Mouse (Mus musculus): Measurements from ENCODE around the gene Agap1. TPM values are rescaled to one million over a fixed set of nuclear protein-coding genes. Genes with fewer than 3 reads are reported as not detected.

The Agap1 gene
- total and polyA plus RNA-seq, 3 experiments: 0.01 TPM; not detected in 2

- no peaks in the 10 kb centered on the region for H3K27me3 ChIP-seq (ENCODE audit: control insufficient read depth in 1 of 2, insufficient read depth in 2 of 2, low read length in 2 of 2)
- H3K9me3 ChIP-seq (replicated peaks; ENCODE audit: insufficient read depth, low read length): no peaks in the 10 kb centered on the region
- no peak overlapping the region for H3K27ac ChIP-seq (ENCODE audit: control insufficient read depth, low read depth, low read length)
- no peaks in the 10 kb centered on the region for H3K79me2 ChIP-seq (ENCODE audit: control insufficient read depth, insufficient read depth, low read length, poor library complexity)
- no peak for DNase-seq (ENCODE audit: low read depth, low spot score)
- no peaks in the 10 kb centered on the region for H3K4me1 ChIP-seq (ENCODE audit: control insufficient read depth in 1 of 2, insufficient read depth in 2 of 2, low read length in 2 of 2)
- H3K36me3 ChIP-seq (ENCODE audit: control insufficient read depth in 1 of 2, insufficient read depth in 2 of 2, low read length in 2 of 2): no peaks in the 10 kb centered on the region
- TF ChIP-seq NELFE (IDR thresholded peaks at IDR 0.05; ENCODE audit: low read depth, low read length): no peak
- no peak for TF ChIP-seq CTCF (IDR thresholded peaks at IDR 0.05 in 2 of 3, conservative IDR thresholded peaks at IDR 0.05 in 1 of 3; ENCODE audit: control insufficient read depth in 1 of 3, insufficient read depth in 1 of 3, low read depth in 2 of 3, low read length in 3 of 3, poor library complexity in 1 of 3, severe bottlenecking in 1 of 3)
- no peak for TF ChIP-seq ZMIZ1 (IDR thresholded peaks at IDR 0.05; ENCODE audit: low read depth, low read length)
- no peak for TF ChIP-seq MEF2A (IDR thresholded peaks at IDR 0.05; ENCODE audit: extremely low read depth, insufficient replicate concordance, low read depth, low read length, poor library complexity, severe bottlenecking)
- TF ChIP-seq KAT2A (conservative IDR thresholded peaks at IDR 0.05; ENCODE audit: low read depth, low read length): no peak
- TF ChIP-seq ZKSCAN1 (IDR thresholded peaks at IDR 0.05; ENCODE audit: low read depth, low read length): no peak
- no peak for TF ChIP-seq RCOR1 (IDR thresholded peaks at IDR 0.05; ENCODE audit: low read depth, low read length)
- no peak overlapping the region for H3K9ac ChIP-seq (ENCODE audit: control insufficient read depth, low read depth, low read length, poor library complexity, severe bottlenecking)
- no peak overlapping the region for H3K4me3 ChIP-seq (ENCODE audit: control insufficient read depth in 1 of 2, insufficient read depth in 1 of 2, low read depth in 2 of 2, low read length in 2 of 2)
Observed at GRCm38 (mm10) chr1:89457126-89458031, 2.8 kb downstream of the Agap1 start.

GRCm38 (mm10) chr1:89461881-89462280, 7.3 kb downstream of the Agap1 start:
- H3K79me2 ChIP-seq (ENCODE audit: control insufficient read depth, insufficient read depth, low read length, poor library complexity): no peaks in the 10 kb centered on the region
- H3K9ac ChIP-seq (ENCODE audit: control insufficient read depth, low read depth, low read length, poor library complexity, severe bottlenecking): no peak overlapping the region
- no peak for DNase-seq (ENCODE audit: low read depth, low spot score)
- H3K27ac ChIP-seq (ENCODE audit: control insufficient read depth, low read depth, low read length): no peak overlapping the region
- H3K27me3 ChIP-seq (ENCODE audit: control insufficient read depth in 1 of 2, insufficient read depth in 2 of 2, low read length in 2 of 2): no peaks in the 10 kb centered on the region
- H3K4me1 ChIP-seq (ENCODE audit: control insufficient read depth in 1 of 2, insufficient read depth in 2 of 2, low read length in 2 of 2): no peaks in the 10 kb centered on the region
- no peak overlapping the region for H3K4me3 ChIP-seq (ENCODE audit: control insufficient read depth in 1 of 2, insufficient read depth in 1 of 2, low read depth in 2 of 2, low read length in 2 of 2)
- H3K9me3 ChIP-seq (replicated peaks; ENCODE audit: insufficient read depth, low read length): no peaks in the 10 kb centered on the region
- no peaks in the 10 kb centered on the region for H3K36me3 ChIP-seq (ENCODE audit: control insufficient read depth in 1 of 2, insufficient read depth in 2 of 2, low read length in 2 of 2)
- no peak for TF ChIP-seq TAL1 (IDR thresholded peaks at IDR 0.05; ENCODE audit: low read length)
- no peak for TF ChIP-seq NELFE (IDR thresholded peaks at IDR 0.05; ENCODE audit: low read depth, low read length)
- no peak for TF ChIP-seq USF1 (IDR thresholded peaks at IDR 0.05; ENCODE audit: low read depth, low read length)
- no peak for TF ChIP-seq MEF2A (IDR thresholded peaks at IDR 0.05; ENCODE audit: extremely low read depth, insufficient replicate concordance, low read depth, low read length, poor library complexity, severe bottlenecking)
- TF ChIP-seq MYB (IDR thresholded peaks at IDR 0.05; ENCODE audit: low read depth, low read length): no peak
- no peak for TF ChIP-seq EP300 (IDR thresholded peaks at IDR 0.05; ENCODE audit: low read depth in 1 of 2, low read length in 2 of 2)
- no peak for TF ChIP-seq MAZ (IDR thresholded peaks at IDR 0.05; ENCODE audit: low read depth, low read length)
- no peak for TF ChIP-seq SIN3A (IDR thresholded peaks at IDR 0.05; ENCODE audit: low read length)
- TF ChIP-seq ZMIZ1 (IDR thresholded peaks at IDR 0.05; ENCODE audit: low read depth, low read length): no peak
- TF ChIP-seq GATA1 (IDR thresholded peaks at IDR 0.05; ENCODE audit: low read depth, low read length): no peak
- no peak for TF ChIP-seq NRF1 (IDR thresholded peaks at IDR 0.05; ENCODE audit: insufficient read depth, low read depth, low read length, poor library complexity, severe bottlenecking)
- no peak for TF ChIP-seq MYC (IDR thresholded peaks at IDR 0.05; ENCODE audit: low read depth, low read length)

Data from MEL (cell line).